In genomic region chr17:6777629-6778331, GRCm38 (mm10) we compare ENCODE assay signal across 9 mouse cellular contexts. TPM values are rescaled to one million over a fixed set of nuclear protein-coding genes. Genes with fewer than 3 reads are reported as not detected.
DNase-seq lines count a peak whose midpoint lies in the region; ATAC-seq and TF ChIP-seq lines count a peak whose summit lies in the region.
"Had no signal": no experiment of that assay in that cellular context is flagged by ENCODE, and none has a peak within 500 bp of the region (broad histone marks: within the 10 kb centered on the region; RNA-seq: fewer than 3 reads in every experiment).

No protein-coding gene starts in this region.

- H3K4me2 ChIP-seq in hindbrain, embryonic 14.5 days (replicated peaks) = peak overlapping the region; percentile 94
- H3K4me2 ChIP-seq in hindbrain, postnatal 0 days (ENCODE audit: low read depth, low read length) = no peak overlapping the region; the same call in 1 of the 2 replicates
- peak overlapping the region; percentile 94 for H3K4me2 ChIP-seq in myocyte (ENCODE audit: low read depth)

- no peak for TF ChIP-seq POLR2A in bone marrow, adult 2 months (IDR thresholded peaks at IDR 0.05; ENCODE audit: borderline replicate concordance, control insufficient read depth, low read depth, low read length)
- no peak for TF ChIP-seq POLR2A in myocyte (IDR thresholded peaks at IDR 0.05; ENCODE audit: insufficient read length, low read depth)

- H3K4me1 ChIP-seq in hindbrain, embryonic 14.5 days (replicated peaks; ENCODE audit: control insufficient read depth, insufficient read depth, low read length) = peaks cover 19% of the 10 kb centered on the region
- peaks cover 14% of the 10 kb centered on the region; the same call in 1 of the 2 replicates for H3K4me1 ChIP-seq in hindbrain, postnatal 0 days (ENCODE audit: insufficient read depth, low read length)
- H3K4me1 ChIP-seq in bone marrow, adult 2 months (ENCODE audit: control insufficient read depth, insufficient read depth, low read length) = peaks cover 5% of the 10 kb centered on the region

- H3K27me3 ChIP-seq in hindbrain, embryonic 14.5 days (ENCODE audit: control insufficient read depth, insufficient read depth, low read length) = peaks cover 30% of the 10 kb centered on the region
- H3K27me3 ChIP-seq in hindbrain, postnatal 0 days (ENCODE audit: insufficient read depth, low read length) = no peaks in the 10 kb centered on the region
- H3K27me3 ChIP-seq in myocyte (ENCODE audit: control insufficient read depth, insufficient read depth, insufficient read length) = no peaks in the 10 kb centered on the region

- no peaks in the 10 kb centered on the region for H3K36me3 ChIP-seq in hindbrain, embryonic 14.5 days (replicated peaks; ENCODE audit: control insufficient read depth, insufficient read depth)
- no peaks in the 10 kb centered on the region for H3K36me3 ChIP-seq in hindbrain, postnatal 0 days (ENCODE audit: insufficient read depth, low read length)
- no peaks in the 10 kb centered on the region for H3K36me3 ChIP-seq in myocyte (ENCODE audit: control insufficient read depth, insufficient read depth)
- H3K36me3 ChIP-seq: neural tube, embryonic 12.5 days had no signal

- intact Hi-C loops in left cerebral cortex, postnatal 10 days (cut with DNase I) = loop anchor here (5.0 kb wide), 1 partner anchor 115 kb away; no protein-coding TSS in a partner anchor

- DNase-seq in hindbrain, embryonic 14.5 days (ENCODE audit: low spot score) = no peak
- DNase-seq in hindbrain, postnatal 0 days (ENCODE audit: low spot score) = no peak
- no peak for DNase-seq in adrenal gland, postnatal 4 days (ENCODE audit: low spot score in 2 of 2)
- DNase-seq in left cerebral cortex, postnatal 10 days (ENCODE audit: extremely low spot score in 1 of 2, low spot score in 2 of 2) = no peak
- DNase-seq in spleen, postnatal 4 days (ENCODE audit: low spot score in 2 of 2) = no peak

- no peak overlapping the region for H3K27ac ChIP-seq in hindbrain, embryonic 14.5 days
- no peak overlapping the region for H3K27ac ChIP-seq in hindbrain, postnatal 0 days
- peak overlapping the region; percentile 1; the same call in 1 of the 2 replicates for H3K27ac ChIP-seq in bone marrow, adult 2 months (ENCODE audit: control insufficient read depth, insufficient read depth, low read depth, low read length, poor library complexity)
- H3K27ac ChIP-seq: neural tube, embryonic 12.5 days had no signal

- TF ChIP-seq CTCF in hindbrain, postnatal 0 days (IDR thresholded peaks at IDR 0.05; ENCODE audit: low read depth) = no peak
- no peak for TF ChIP-seq CTCF in bone marrow, adult 2 months (IDR thresholded peaks at IDR 0.05; ENCODE audit: control insufficient read depth, insufficient read depth, low read length)

- H3K9ac ChIP-seq in hindbrain, embryonic 14.5 days = no peak overlapping the region
- H3K9ac ChIP-seq in hindbrain, postnatal 0 days (replicated peaks; ENCODE audit: low read length) = no peak overlapping the region

- H3K79me2 ChIP-seq in myocyte (ENCODE audit: control insufficient read depth, insufficient read depth) = peaks cover 81% of the 10 kb centered on the region

- H3ac ChIP-seq in myocyte (ENCODE audit: control insufficient read depth, insufficient read length) = no peak overlapping the region

- 69% methylated on average over 12 of the region's 12 CpGs for WGBS in hindbrain, embryonic 14.5 days
- WGBS in hindbrain, postnatal 0 days = 66% methylated on average over 12 of the region's 12 CpGs
- WGBS in bone marrow, adult 2 months = 54% methylated on average over 12 of the region's 12 CpGs

- H3K9me3 ChIP-seq in hindbrain, embryonic 14.5 days (ENCODE audit: control insufficient read depth, low read length) = no peaks in the 10 kb centered on the region
- no peaks in the 10 kb centered on the region for H3K9me3 ChIP-seq in hindbrain, postnatal 0 days (ENCODE audit: low read length)
- H3K9me3 ChIP-seq: neural tube, embryonic 12.5 days had no signal

- no peak for ATAC-seq in hindbrain, embryonic 14.5 days (ENCODE audit: low FRiP score)
- no peak for ATAC-seq in hindbrain, postnatal 0 days
- peak; percentile 59 for ATAC-seq in CD4-positive, CD25-positive, alpha-beta regulatory T cell, adult 4 months

- H3K4me3 ChIP-seq in hindbrain, embryonic 14.5 days (replicated peaks; ENCODE audit: low read length) = no peak overlapping the region; the same call in 1 of the 2 replicates
- no peak overlapping the region; the same call in 1 of the 2 replicates for H3K4me3 ChIP-seq in hindbrain, postnatal 0 days (ENCODE audit: low read length)
- H3K4me3 ChIP-seq in bone marrow, adult 2 months (replicated peaks; ENCODE audit: control insufficient read depth, low read depth, low read length) = no peak overlapping the region
- peak overlapping the region; percentile 91 for H3K4me3 ChIP-seq in myocyte

TF ChIP-seq in myocyte, 11 proteins besides CTCF, POLR2A, EP300 and RAD21:
- no peak for TF ChIP-seq CEBPB (IDR thresholded peaks at IDR 0.05; ENCODE audit: insufficient read depth, poor library complexity, severe bottlenecking)

RNA-seq across cellular contexts. Expression of gene Ezr, which starts 4.8 kb away (rescaled TPM):
- 60.1 and 67.4 TPM in 2 replicates for polyA plus RNA-seq in hindbrain, embryonic 14.5 days (2014; fragmentation: Nextera tagmentation; extraction: Ambion mirVana)
- total RNA-seq in hindbrain, postnatal 0 days (2014; rRNA removed) = 44.7 and 52.6 TPM in 2 replicates
- polyA plus RNA-seq in hindbrain, postnatal 0 days (2015; fragmentation: Nextera tagmentation; extraction: Ambion mirVana) = 62.4 and 72.7 TPM in 2 replicates
- polyA plus RNA-seq in CD4-positive, CD25-positive, alpha-beta regulatory T cell, adult 4 months (2017; shearing (Covaris generic)) = 100 to 1,000 TPM; 110 to 136 TPM
- 71.7 and 82.0 TPM in 2 replicates for polyA plus RNA-seq in bone marrow, adult 2 months (2011; ENCODE audit: insufficient read depth, insufficient read length, low replicate concordance, missing spikeins)
- polyA plus RNA-seq in myocyte (2012; fragmentation: generic; extraction: Trizol) = 35.9 TPM
- total RNA-seq in adrenal gland, postnatal 4 days (2021) = 10 to 100 TPM; 23.7 to 60.5 TPM
- total RNA-seq in left cerebral cortex, postnatal 10 days (2021) = 10 to 100 TPM; 23.8 to 39.2 TPM
